Comparison of ENCODE assay signal across 11 mouse cellular contexts in the genomic region with DNA sequence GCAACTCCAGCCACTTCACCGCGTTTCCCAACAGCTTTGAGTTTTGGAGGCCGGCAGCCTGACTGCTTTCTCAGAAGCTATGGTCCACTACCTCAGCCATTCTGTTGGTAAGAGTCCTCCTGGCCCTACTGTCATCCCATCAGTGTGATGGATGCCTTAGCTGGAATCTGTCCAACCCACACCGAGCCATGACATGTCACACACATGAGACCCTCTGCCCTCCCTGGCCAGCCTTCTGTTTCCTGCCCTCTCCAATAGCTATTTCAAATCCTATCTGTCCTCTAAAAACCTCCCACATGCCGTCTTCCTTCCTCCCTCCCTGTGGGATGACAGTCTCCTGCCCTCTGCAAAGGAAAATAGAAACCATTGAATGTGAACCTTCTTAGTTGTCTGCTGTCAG. TPM values are rescaled to one million over a fixed set of nuclear protein-coding genes. Genes with fewer than 3 reads are reported as not detected.
DNase-seq lines count a peak whose midpoint lies in the region; ATAC-seq lines count a peak whose summit lies in the region.
"Had no signal": no experiment of that assay in that cellular context is flagged by ENCODE, and none has a peak within 500 bp of the region (broad histone marks: within the 10 kb centered on the region; RNA-seq: fewer than 3 reads in every experiment).

No protein-coding gene starts in this region.

- H3K4me1 ChIP-seq in forebrain, embryonic 10.5 days: peaks cover 40% of the 10 kb centered on the region
- H3K4me1 ChIP-seq in forebrain, embryonic 15.5 days: peaks cover 30% of the 10 kb centered on the region
- no peaks in the 10 kb centered on the region; the same call in 1 of the 2 replicates for H3K4me1 ChIP-seq in liver, embryonic 16.5 days (ENCODE audit: control insufficient read depth, low read depth, low read length)

- DNase-seq in forebrain, embryonic 10.5 days (ENCODE audit: extremely low spot score, low spot score): no peak
- DNase-seq in lung, postnatal 10 days: peak; percentile 23
- DNase-seq in lung, postnatal 25 days (ENCODE audit: low spot score): no peak
- peak; percentile 38 for DNase-seq in kidney, adult 18-20 months
- DNase-seq in urinary bladder, adult 2 months (ENCODE audit: low spot score): no peak
- no peak for DNase-seq in thymus, postnatal 4 days

- WGBS in forebrain, embryonic 10.5 days: 87% methylated on average over 5 of the region's 5 CpGs
- 88% methylated on average over 5 of the region's 5 CpGs for WGBS in forebrain, embryonic 15.5 days
- 43% methylated on average over 5 of the region's 5 CpGs for WGBS in liver, embryonic 16.5 days (ENCODE audit: insufficient replicate concordance)

- H3K27me3 ChIP-seq in forebrain, embryonic 10.5 days (ENCODE audit: poor library complexity, severe bottlenecking): peaks cover 73% of the 10 kb centered on the region
- H3K27me3 ChIP-seq in forebrain, embryonic 15.5 days: no peaks in the 10 kb centered on the region
- H3K27me3 ChIP-seq in liver, embryonic 16.5 days (ENCODE audit: control insufficient read depth, insufficient read depth, low read depth, low read length): peaks cover 3% of the 10 kb centered on the region

- ATAC-seq in forebrain, embryonic 15.5 days (replicated peaks): no peak
- ATAC-seq in liver, embryonic 16.5 days (ENCODE audit: low read depth): 0 out of 2 replicates have a peak, but pooled peaks have one; percentile 35

- no peaks in the 10 kb centered on the region for H3K36me3 ChIP-seq in forebrain, embryonic 10.5 days (replicated peaks)
- H3K36me3 ChIP-seq in forebrain, embryonic 15.5 days: no peaks in the 10 kb centered on the region
- no peaks in the 10 kb centered on the region for H3K36me3 ChIP-seq in liver, embryonic 16.5 days (ENCODE audit: control insufficient read depth, insufficient read depth)

- H3K9ac ChIP-seq in forebrain, embryonic 15.5 days (replicated peaks): no peak overlapping the region
- H3K9ac ChIP-seq in liver, embryonic 16.5 days (ENCODE audit: low read depth, low read length): no peak overlapping the region

- peak overlapping the region; percentile 84 for H3K27ac ChIP-seq in forebrain, embryonic 10.5 days
- no peak overlapping the region for H3K27ac ChIP-seq in forebrain, embryonic 15.5 days (replicated peaks)
- no peak overlapping the region for H3K27ac ChIP-seq in liver, embryonic 16.5 days (ENCODE audit: low read length)

- H3K4me3 ChIP-seq in forebrain, embryonic 10.5 days: no peak overlapping the region
- no peak overlapping the region for H3K4me3 ChIP-seq in forebrain, embryonic 15.5 days
- H3K4me3 ChIP-seq in liver, embryonic 16.5 days (ENCODE audit: low read depth, low read length): no peak overlapping the region

- H3K9me3 ChIP-seq in forebrain, embryonic 10.5 days: no peaks in the 10 kb centered on the region
- H3K9me3 ChIP-seq in forebrain, embryonic 15.5 days: no peaks in the 10 kb centered on the region
- no peaks in the 10 kb centered on the region for H3K9me3 ChIP-seq in liver, embryonic 16.5 days (replicated peaks; ENCODE audit: control insufficient read depth, low read length)

- no peak overlapping the region for H3K4me2 ChIP-seq in forebrain, embryonic 15.5 days (replicated peaks)
- H3K4me2 ChIP-seq in liver, embryonic 16.5 days (ENCODE audit: low read depth, low read length): no peak overlapping the region

RNA-seq across cellular contexts. Expression of a gene that starts 1.2 kb away (rescaled TPM):
- polyA plus RNA-seq in forebrain, embryonic 10.5 days (2016; fragmentation: Nextera tagmentation; extraction: Ambion mirVana): 0.33 and 0.57 TPM in 2 replicates
- 0.34 TPM in 1 of 2 replicates, not detected in the other for polyA plus RNA-seq in forebrain, embryonic 15.5 days (2015; fragmentation: Nextera tagmentation; extraction: Ambion mirVana)
- not detected in 2 replicates for polyA plus RNA-seq in liver, embryonic 16.5 days (2015; fragmentation: Nextera tagmentation; extraction: Ambion mirVana)
- polyA plus RNA-seq in urinary bladder, adult 2 months (2012; rRNA removed): not detected in 2 replicates
- polyA plus RNA-seq: CD4-positive, CD25-positive, alpha-beta regulatory T cell, adult 4 months; forebrain, embryonic 16.5 days had no signal

RNA-seq across cellular contexts. Expression of a gene that starts 11.2 kb away (rescaled TPM):
- polyA plus RNA-seq in forebrain, embryonic 10.5 days (2016; fragmentation: Nextera tagmentation; extraction: Ambion mirVana): 1.0 and 1.4 TPM in 2 replicates
- 2.0 and 3.2 TPM in 2 replicates for polyA plus RNA-seq in forebrain, embryonic 15.5 days (2015; fragmentation: Nextera tagmentation; extraction: Ambion mirVana)
- polyA plus RNA-seq in liver, embryonic 16.5 days (2015; fragmentation: Nextera tagmentation; extraction: Ambion mirVana): 0.04 and 0.11 TPM in 2 replicates
- 0.10 and 0.25 TPM in 2 replicates for polyA plus RNA-seq in urinary bladder, adult 2 months (2012; rRNA removed)
- polyA plus RNA-seq: CD4-positive, CD25-positive, alpha-beta regulatory T cell, adult 4 months had no signal

RNA-seq across cellular contexts. Expression of a gene that starts 31.7 kb away (rescaled TPM):
- not detected in 2 replicates for polyA plus RNA-seq in forebrain, embryonic 10.5 days (2016; fragmentation: Nextera tagmentation; extraction: Ambion mirVana)
- 0.08 TPM in 1 of 2 replicates, not detected in the other for polyA plus RNA-seq in forebrain, embryonic 15.5 days (2015; fragmentation: Nextera tagmentation; extraction: Ambion mirVana)
- not detected in 2 replicates for polyA plus RNA-seq in liver, embryonic 16.5 days (2015; fragmentation: Nextera tagmentation; extraction: Ambion mirVana)
- not detected in 2 replicates for polyA plus RNA-seq in urinary bladder, adult 2 months (2012; rRNA removed)
- polyA plus RNA-seq: CD4-positive, CD25-positive, alpha-beta regulatory T cell, adult 4 months; forebrain, embryonic 16.5 days; lung, embryonic 16.5 days had no signal

RNA-seq across cellular contexts. Expression of a gene that starts 49.8 kb away (rescaled TPM):
- polyA plus RNA-seq in forebrain, embryonic 10.5 days (2016; fragmentation: Nextera tagmentation; extraction: Ambion mirVana): 0.15 TPM in 1 of 2 replicates, not detected in the other
- polyA plus RNA-seq in forebrain, embryonic 15.5 days (2015; fragmentation: Nextera tagmentation; extraction: Ambion mirVana): not detected in 2 replicates
- polyA plus RNA-seq in liver, embryonic 16.5 days (2015; fragmentation: Nextera tagmentation; extraction: Ambion mirVana): not detected in 2 replicates
- polyA plus RNA-seq in urinary bladder, adult 2 months (2012; rRNA removed): 5.2 and 6.4 TPM in 2 replicates
- polyA plus RNA-seq: lung, embryonic 16.5 days had no signal

Comparison
In these comparisons a context has a peak if more than half of its experiments do, and no peak if none do; other contexts are left out.
1. DNase-seq: peak in lung, postnatal 10 days (single experiment) and kidney, adult 18-20 months (single experiment); none in forebrain, embryonic 10.5 days (single experiment), lung, postnatal 25 days (single experiment), urinary bladder, adult 2 months (single experiment) and thymus, postnatal 4 days (single experiment).